Mouse (Mus musculus) G1E (cell line): ENCODE results near the gene Obp2a.
"Not testable (repeated sequence)": the region's sequence is repeated elsewhere in the genome, so short reads cannot be mapped to it uniquely, and the experiment has no call there.

Experiments used
- CTCF ChIP-seq: IDR thresholded peaks from 2 replicates; pipeline ENCODE4 v1.5.1; 2012; ENCODE audit warnings: low read depth, low read length, inconsistent platforms, mixed read lengths
- GATA1 ChIP-seq: IDR thresholded peaks from 2 replicates; pipeline ENCODE4 v1.6.1; 2012; ENCODE audit warnings: borderline replicate concordance, low read length, inconsistent platforms, mixed read lengths
- POLR2AphosphoS5 ChIP-seq: IDR thresholded peaks from 2 replicates; pipeline ENCODE4 v1.6.1; 2012; ENCODE audit warnings: low read depth, low read length, inconsistent platforms; ENCODE audit not compliant: insufficient replicate concordance

GRCm38 (mm10) chr2:25709791-25710190 is 9.9 kb downstream of the Obp2a start:
- TF ChIP-seq CTCF, GATA1, POLR2AphosphoS5: not testable (repeated sequence)
